Mouse (Mus musculus) kidney, embryonic 15.5 days (tissue): ENCODE measurements around the gene Gramd1c. TPM values are rescaled to one million over a fixed set of nuclear protein-coding genes. Genes with fewer than 3 reads are reported as not detected.

Source experiments
- ATAC-seq: fragments of 200-750 bp; cut with Nextera tagmentation; replicated peaks from 2 replicates; pipeline ENCODE4 v1.8.0; 2017; ENCODE audit warnings: moderate TSS enrichment; ENCODE audit not compliant: low FRiP score
- H3K27ac ChIP-seq: fragments of 300-500 bp; sonication (generic); 2 replicates; pipeline ENCODE4 v1.5.1; 2015; ENCODE audit warnings: mild to moderate bottlenecking, inconsistent platforms
- H3K27me3 ChIP-seq: fragments of 300-500 bp; sonication (generic); 2 replicates; pipeline ENCODE4 v1.6.1; 2015; ENCODE audit warnings: inconsistent platforms
- H3K36me3 ChIP-seq: fragments of 300-500 bp; sonication (generic); 2 replicates; pipeline ENCODE4 v1.6.1; 2015; ENCODE audit warnings: inconsistent platforms
- H3K4me1 ChIP-seq: fragments of 300-500 bp; sonication (generic); 2 replicates; pipeline ENCODE4 v1.6.1; 2015; ENCODE audit warnings: inconsistent platforms
- H3K4me2 ChIP-seq: fragments of 300-500 bp; sonication (generic); 2 replicates; pipeline ENCODE4 v1.6.1; 2015; ENCODE audit warnings: moderate library complexity, mild to moderate bottlenecking, inconsistent platforms
- H3K4me3 ChIP-seq: fragments of 300-500 bp; sonication (generic); replicated peaks from 2 replicates; pipeline ENCODE4 v1.5.1; 2015; ENCODE audit warnings: mild to moderate bottlenecking, inconsistent platforms
- H3K9ac ChIP-seq: fragments of 300-500 bp; sonication (generic); 2 replicates; pipeline ENCODE4 v1.6.1; 2015; ENCODE audit warnings: mild to moderate bottlenecking, inconsistent platforms
- H3K9me3 ChIP-seq: fragments of 300-500 bp; sonication (generic); replicated peaks from 2 replicates; pipeline ENCODE4 v1.6.1; 2016; ENCODE audit warnings: inconsistent platforms
- WGBS: fragments of 180-500 bp; shearing (Covaris S2); methylation state at CpG from one replicate; pipeline ENCODE4 v1.1.7; 2015; ENCODE audit warnings: mixed read lengths; 5-methylcytosine and 5-hydroxymethylcytosine counted together
- polyA plus RNA-seq: library from polyadenylated mRNA; unstranded; fragments of >200 nt; fragmentation: Nextera tagmentation; extraction: Ambion mirVana; gene quantifications from 2 replicates; pipeline ENCODE4 v1.2.1, GENCODE M21; 2015

The Gramd1c gene
- polyA plus RNA-seq, 1 experiment from 2014 or later = 7.9 TPM

GRCm38 (mm10) chr16:44016164-44016563 is 47.0 kb downstream of the Gramd1c start:
- Histone ChIP-seq H3K4me3 (peak overlapping the region; percentile 38), H3K36me3 (no peaks in the 10 kb centered on the region), H3K9ac (0 out of 2 replicates have a peak overlapping the region, but pooled peaks have one; percentile 5), H3K4me1 (0 out of 2 replicates have a peak, but pooled peaks cover under 1% of the 10 kb centered on the region), H3K27ac (no peak overlapping the region), H3K9me3 (no peaks in the 10 kb centered on the region), H3K27me3 (no peaks in the 10 kb centered on the region), H3K4me2 (peak overlapping the region; percentile 50)
- ATAC-seq = peak; percentile 93
- 9% methylated on average over 11 of the region's 11 CpGs for WGBS

- peak overlapping the region; percentile 50 for H3K4me2 ChIP-seq
- no peaks in the 10 kb centered on the region for H3K27me3 ChIP-seq
- 0 out of 2 replicates have a peak overlapping the region, but pooled peaks have one; percentile 5 for H3K9ac ChIP-seq
- no peaks in the 10 kb centered on the region for H3K9me3 ChIP-seq
- WGBS = 58% methylated on average over 16 of the region's 16 CpGs
- no peaks in the 10 kb centered on the region for H3K36me3 ChIP-seq
- H3K27ac ChIP-seq = no peak overlapping the region
- ATAC-seq = no peak
- H3K4me1 ChIP-seq = 0 out of 2 replicates have a peak, but pooled peaks cover 3% of the 10 kb centered on the region
- peak overlapping the region; percentile 38 for H3K4me3 ChIP-seq
Measured at GRCm38 (mm10) chr16:44015416-44016158, 47.6 kb downstream of the Gramd1c start.

- Histone ChIP-seq H3K27me3 (no peaks in the 10 kb centered on the region), H3K4me1 (0 out of 2 replicates have a peak, but pooled peaks cover 3% of the 10 kb centered on the region), H3K4me2 (no peak overlapping the region), H3K27ac (no peak overlapping the region), H3K9ac (no peak overlapping the region), H3K36me3 (0 out of 2 replicates have a peak, but pooled peaks cover 4% of the 10 kb centered on the region), H3K9me3 (no peaks in the 10 kb centered on the region), H3K4me3 (no peak overlapping the region)
- 44% methylated on average over 5 of the region's 5 CpGs for WGBS
- ATAC-seq = 0 out of 2 replicates have a peak, but pooled peaks have one; percentile 40
Measured at GRCm38 (mm10) chr16:44011010-44011409, 52.1 kb downstream of the Gramd1c start.

- no peak overlapping the region for H3K9ac ChIP-seq
- H3K9me3 ChIP-seq = no peaks in the 10 kb centered on the region
- H3K27me3 ChIP-seq = no peaks in the 10 kb centered on the region
- 63% methylated on average over 5 of the region's 5 CpGs for WGBS
- no peak overlapping the region for H3K27ac ChIP-seq
- peaks cover 3% of the 10 kb centered on the region; the same call in 1 of the 2 replicates for H3K36me3 ChIP-seq
- no peak overlapping the region for H3K4me2 ChIP-seq
- H3K4me1 ChIP-seq = no peaks in the 10 kb centered on the region
- no peak overlapping the region for H3K4me3 ChIP-seq
- no peak for ATAC-seq
Measured at GRCm38 (mm10) chr16:44002086-44002485, 61.1 kb downstream of the Gramd1c start.

- H3K27ac ChIP-seq = no peak overlapping the region
- no peak overlapping the region for H3K9ac ChIP-seq
- H3K36me3 ChIP-seq = no peaks in the 10 kb centered on the region
- H3K9me3 ChIP-seq = no peaks in the 10 kb centered on the region
- WGBS = 79% methylated on average over 5 of the region's 5 CpGs
- no peaks in the 10 kb centered on the region for H3K27me3 ChIP-seq
- no peaks in the 10 kb centered on the region for H3K4me1 ChIP-seq
- H3K4me2 ChIP-seq = no peak overlapping the region
- ATAC-seq = no peak
- no peak overlapping the region for H3K4me3 ChIP-seq
Measured at GRCm38 (mm10) chr16:43999541-43999940, 63.6 kb downstream of the Gramd1c start.

- Histone ChIP-seq H3K9ac (no peak overlapping the region), H3K4me1 (no peaks in the 10 kb centered on the region), H3K4me3 (no peak overlapping the region), H3K9me3 (no peaks in the 10 kb centered on the region), H3K4me2 (no peak overlapping the region), H3K36me3 (no peaks in the 10 kb centered on the region), H3K27me3 (no peaks in the 10 kb centered on the region), H3K27ac (no peak overlapping the region)
- ATAC-seq = no peak
- 80% methylated on average over 8 of the region's 8 CpGs for WGBS
Measured at GRCm38 (mm10) chr16:43999111-43999510, 64.0 kb downstream of the Gramd1c start.

GRCm38 (mm10) chr16:43994623-43995022 is 68.5 kb downstream of the Gramd1c start:
- H3K36me3 ChIP-seq = no peaks in the 10 kb centered on the region
- H3K4me3 ChIP-seq = no peak overlapping the region
- 76% methylated on average over 3 of the region's 3 CpGs for WGBS
- no peaks in the 10 kb centered on the region for H3K4me1 ChIP-seq
- H3K27ac ChIP-seq = no peak overlapping the region
- ATAC-seq = no peak
- no peak overlapping the region for H3K4me2 ChIP-seq
- no peaks in the 10 kb centered on the region for H3K27me3 ChIP-seq
- no peak overlapping the region for H3K9ac ChIP-seq
- no peaks in the 10 kb centered on the region for H3K9me3 ChIP-seq

GRCm38 (mm10) chr16:43986299-43986698 is 76.8 kb downstream of the Gramd1c start:
- no peak overlapping the region for H3K4me2 ChIP-seq
- 87% methylated on average over 4 of the region's 4 CpGs for WGBS
- no peaks in the 10 kb centered on the region for H3K27me3 ChIP-seq

GRCm38 (mm10) chr16:43980110-43980609 is 83.0 kb downstream of the Gramd1c start:
- ATAC-seq = no peak
- H3K4me1 ChIP-seq = peaks cover 9% of the 10 kb centered on the region
- peak overlapping the region; percentile 65 for H3K4me3 ChIP-seq
- WGBS = 30% methylated on average over 9 of the region's 9 CpGs
- no peak overlapping the region for H3K27ac ChIP-seq
- no peaks in the 10 kb centered on the region for H3K36me3 ChIP-seq
- peak overlapping the region; percentile 97 for H3K4me2 ChIP-seq
- H3K9ac ChIP-seq = peak overlapping the region; percentile 52
- H3K9me3 ChIP-seq = no peaks in the 10 kb centered on the region
- H3K27me3 ChIP-seq = peaks cover 23% of the 10 kb centered on the region

More at GRCm38 (mm10) chr16:43986299-43986698, 76.8 kb downstream of the Gramd1c start:
- Histone ChIP-seq H3K4me1 (no peaks in the 10 kb centered on the region), H3K4me3 (no peak overlapping the region), H3K9ac (no peak overlapping the region), H3K9me3 (no peaks in the 10 kb centered on the region), H3K27ac (no peak overlapping the region), H3K36me3 (no peaks in the 10 kb centered on the region)
- ATAC-seq = no peak

GRCm38 (mm10) chr16:43979328-43980109 is 83.6 kb downstream of the Gramd1c start, which contains the start of gene Zdhhc23:
Zdhhc23 (minus strand) TSS chr16:43979791.
- H3K9ac ChIP-seq = peak within 1 kb of the TSS; percentile 52
- peaks cover 9% of the 10 kb centered on the region for H3K4me1 ChIP-seq
- no peak within 1 kb of the TSS for H3K27ac ChIP-seq
- under 1% methylated on average over 79 of the region's 103 CpGs for WGBS
- peak; percentile 91 for ATAC-seq
- H3K36me3 ChIP-seq = no peaks in the 10 kb centered on the region
- H3K9me3 ChIP-seq = no peaks in the 10 kb centered on the region
- peaks cover 23% of the 10 kb centered on the region for H3K27me3 ChIP-seq
- H3K4me3 ChIP-seq = peak within 1 kb of the TSS; percentile 65
- H3K4me2 ChIP-seq = peak within 1 kb of the TSS; percentile 97

GRCm38 (mm10) chr16:43979010-43979327 is 84.2 kb downstream of the Gramd1c start:
- peak overlapping the region; percentile 52; the same call in 1 of the 2 replicates for H3K9ac ChIP-seq
- 17% methylated on average over 7 of the region's 7 CpGs for whole genome bisulfite sequencing
- peaks cover 9% of the 10 kb centered on the region for H3K4me1 ChIP-seq
- H3K4me3 ChIP-seq = peak overlapping the region; percentile 65
- H3K27ac ChIP-seq = no peak overlapping the region
- peaks cover 23% of the 10 kb centered on the region for H3K27me3 ChIP-seq
- no peaks in the 10 kb centered on the region for H3K9me3 ChIP-seq
- no peak for ATAC-seq
- no peaks in the 10 kb centered on the region for H3K36me3 ChIP-seq
- peak overlapping the region; percentile 97 for H3K4me2 ChIP-seq
